15 mouse cellular contexts compared by ENCODE assay signal in genomic region chr12:109100381-109100780, GRCm38 (mm10).
"Had no signal": no experiment of that assay in that cellular context is flagged by ENCODE, and none has a peak within 500 bp of the region (broad histone marks: within the 10 kb centered on the region; RNA-seq: fewer than 3 reads in every experiment).

No protein-coding gene starts in this region.

- H3K4me2 ChIP-seq: neural tube, embryonic 15.5 days; stomach, embryonic 15.5 days had no signal

- H3K9ac ChIP-seq: neural tube, embryonic 15.5 days; stomach, embryonic 15.5 days had no signal

- DNase-seq: retina, postnatal 1 day; right cerebral cortex, adult 18-20 months; right cerebral cortex, postnatal 14 days; right cerebral cortex, postnatal 25 days; right cerebral cortex, postnatal 4 days; spleen, adult 18-20 months; thymus, adult 18-20 months; thymus, adult 2 months; thymus, postnatal 14 days; thymus, postnatal 25 days; thymus, postnatal 36 days; thymus, postnatal 4 days had no signal

- H3K36me3 ChIP-seq: neural tube, embryonic 15.5 days; stomach, embryonic 15.5 days had no signal

- H3K27me3 ChIP-seq: neural tube, embryonic 15.5 days; stomach, embryonic 15.5 days had no signal

- H3K27ac ChIP-seq: neural tube, embryonic 15.5 days; stomach, embryonic 15.5 days; stomach, postnatal 0 days had no signal

- H3K4me3 ChIP-seq: neural tube, embryonic 15.5 days; stomach, embryonic 15.5 days had no signal

- H3K9me3 ChIP-seq: neural tube, embryonic 15.5 days; stomach, embryonic 15.5 days had no signal

- H3K4me1 ChIP-seq: neural tube, embryonic 15.5 days; stomach, embryonic 15.5 days had no signal
